Mouse (Mus musculus) neural tube, embryonic 14.5 days (tissue): ENCODE data around the gene Acsl5. TPM values are rescaled to one million over a fixed set of nuclear protein-coding genes. Genes with fewer than 3 reads are reported as not detected.

Experiments used
- ATAC-seq: fragments of 200-750 bp; cut with Nextera tagmentation; 2 replicates; pipeline ENCODE4 v1.8.0; 2017; ENCODE audit warnings: low read depth, mild to moderate bottlenecking, moderate TSS enrichment, moderate library complexity
- H3K27ac ChIP-seq: fragments of 300-500 bp; sonication (generic); 2 replicates; pipeline ENCODE4 v1.5.1; 2014; ENCODE audit warnings: low read depth, mild to moderate bottlenecking, control low read depth, low read length, moderate library complexity, mixed read lengths
- H3K27me3 ChIP-seq: fragments of 300-500 bp; sonication (generic); 2 replicates; pipeline ENCODE4 v1.6.1; 2014; ENCODE audit warnings: low read length; ENCODE audit not compliant: control insufficient read depth, insufficient read depth
- H3K36me3 ChIP-seq: fragments of 300-500 bp; sonication (generic); 2 replicates; pipeline ENCODE4 v1.6.1; 2014; ENCODE audit warnings: low read length, mixed read lengths; ENCODE audit not compliant: control insufficient read depth, insufficient read depth
- H3K4me1 ChIP-seq: fragments of 300-500 bp; sonication (generic); 2 replicates; pipeline ENCODE4 v1.6.1; 2014; ENCODE audit warnings: low read length; ENCODE audit not compliant: control insufficient read depth, insufficient read depth
- H3K4me2 ChIP-seq: fragments of 300-500 bp; sonication (generic); 2 replicates; pipeline ENCODE4 v1.6.1; 2014; ENCODE audit warnings: mild to moderate bottlenecking, low read depth, low read length, control low read depth
- H3K4me3 ChIP-seq: fragments of 300-500 bp; sonication (generic); 2 replicates; pipeline ENCODE4 v1.5.1; 2014; ENCODE audit warnings: low read depth, low read length, control low read depth, mixed read lengths
- H3K9ac ChIP-seq: fragments of 300-500 bp; sonication (generic); replicated peaks from 2 replicates; pipeline ENCODE4 v1.6.1; 2014; ENCODE audit warnings: low read depth, mild to moderate bottlenecking, control low read depth, low read length, mixed read lengths
- H3K9me3 ChIP-seq: fragments of 300-500 bp; sonication (generic); 2 replicates; pipeline ENCODE4 v1.6.1; 2016; ENCODE audit warnings: low read length; ENCODE audit not compliant: control insufficient read depth
- WGBS: fragments of 180-500 bp; shearing (Covaris S2); extraction: QIAGEN DNeasy Blood & Tissue Kit; methylation state at CpG from one replicate; pipeline ENCODE4 v1.1.7; 2014; 5-methylcytosine and 5-hydroxymethylcytosine counted together
- polyA plus RNA-seq: library from polyadenylated mRNA; unstranded; fragments of >200 nt; fragmentation: Nextera tagmentation; extraction: Ambion mirVana; gene quantifications from 2 replicates; pipeline ENCODE4 v1.2.1, GENCODE M21; 2014

Gene Acsl5
- polyA plus RNA-seq, 1 experiment from 2014 or later = 14.6 TPM

- 94% methylated on average over 5 of the region's 5 CpGs for WGBS
- no peak for ATAC-seq
- no peak overlapping the region for H3K4me2 ChIP-seq
- H3K27ac ChIP-seq = no peak overlapping the region
- no peaks in the 10 kb centered on the region for H3K36me3 ChIP-seq
- H3K9ac ChIP-seq = no peak overlapping the region
- H3K4me1 ChIP-seq = 0 out of 2 replicates have a peak, but pooled peaks cover 7% of the 10 kb centered on the region
- H3K9me3 ChIP-seq = no peaks in the 10 kb centered on the region
- no peaks in the 10 kb centered on the region for H3K27me3 ChIP-seq
- no peak overlapping the region for H3K4me3 ChIP-seq
Measured at GRCm38 (mm10) chr19:55250451-55250850, 1.3 kb upstream of the Acsl5 start.

GRCm38 (mm10) chr19:55253239-55253569 is 1.5 kb downstream of the Acsl5 start:
- H3K27me3 ChIP-seq = no peaks in the 10 kb centered on the region
- 0 out of 2 replicates have a peak, but pooled peaks cover 7% of the 10 kb centered on the region for H3K4me1 ChIP-seq
- peak overlapping the region; percentile 51 for H3K4me3 ChIP-seq
- no peaks in the 10 kb centered on the region for H3K36me3 ChIP-seq
- H3K9ac ChIP-seq = peak overlapping the region; percentile 59; the same call in 1 of the 2 replicates
- peak; percentile 31; the same call in 1 of the 2 replicates for ATAC-seq
- peak overlapping the region; percentile 87 for H3K4me2 ChIP-seq
- 4% methylated on average over 9 of the region's 9 CpGs for WGBS
- H3K27ac ChIP-seq = no peak overlapping the region
- no peaks in the 10 kb centered on the region for H3K9me3 ChIP-seq

- Histone ChIP-seq H3K4me3 (peak overlapping the region; percentile 51), H3K4me1 (0 out of 2 replicates have a peak, but pooled peaks cover 7% of the 10 kb centered on the region), H3K36me3 (no peaks in the 10 kb centered on the region), H3K9ac (peak overlapping the region; percentile 59), H3K27me3 (no peaks in the 10 kb centered on the region), H3K9me3 (no peaks in the 10 kb centered on the region), H3K4me2 (peak overlapping the region; percentile 87), H3K27ac (peak overlapping the region; percentile 53)
- whole genome bisulfite sequencing = under 1% methylated on average over 32 of the region's 32 CpGs
- peak; percentile 84 for ATAC-seq
Measured at GRCm38 (mm10) chr19:55253570-55254441, 2.1 kb downstream of the Acsl5 start.

- no peak overlapping the region; the same call in 1 of the 2 replicates for H3K27ac ChIP-seq
- no peaks in the 10 kb centered on the region for H3K9me3 ChIP-seq
- H3K27me3 ChIP-seq = no peaks in the 10 kb centered on the region
- H3K36me3 ChIP-seq = no peaks in the 10 kb centered on the region
- 11% methylated on average over 5 of the region's 5 CpGs for WGBS
- peak overlapping the region; percentile 51 for H3K4me3 ChIP-seq
- ATAC-seq = peak; percentile 33; the same call in 1 of the 2 replicates
- peak overlapping the region; percentile 87 for H3K4me2 ChIP-seq
- 0 out of 2 replicates have a peak, but pooled peaks cover 7% of the 10 kb centered on the region for H3K4me1 ChIP-seq
- peak overlapping the region; percentile 59; the same call in 1 of the 2 replicates for H3K9ac ChIP-seq
Measured at GRCm38 (mm10) chr19:55254513-55255016, 2.8 kb downstream of the Acsl5 start.

GRCm38 (mm10) chr19:55256156-55256555 is 4.4 kb downstream of the Acsl5 start:
- Histone ChIP-seq H3K9me3 (no peaks in the 10 kb centered on the region), H3K27me3 (no peaks in the 10 kb centered on the region), H3K4me3 (no peak overlapping the region), H3K4me2 (no peak overlapping the region), H3K9ac (no peak overlapping the region), H3K36me3 (no peaks in the 10 kb centered on the region), H3K27ac (no peak overlapping the region), H3K4me1 (0 out of 2 replicates have a peak, but pooled peaks cover 7% of the 10 kb centered on the region)
- 89% methylated on average over 9 of the region's 9 CpGs for WGBS
- ATAC-seq = no peak

- H3K9ac ChIP-seq = no peak overlapping the region
- H3K27me3 ChIP-seq = no peaks in the 10 kb centered on the region
- H3K9me3 ChIP-seq = no peaks in the 10 kb centered on the region
- no peak overlapping the region for H3K27ac ChIP-seq
- WGBS = 92% methylated on average over 5 of the region's 5 CpGs
- H3K4me1 ChIP-seq = 0 out of 2 replicates have a peak, but pooled peaks cover 7% of the 10 kb centered on the region
- no peak overlapping the region for H3K4me2 ChIP-seq
- no peak for ATAC-seq
- no peak overlapping the region for H3K4me3 ChIP-seq
- H3K36me3 ChIP-seq = no peaks in the 10 kb centered on the region
Measured at GRCm38 (mm10) chr19:55257656-55258375, 6.1 kb downstream of the Acsl5 start.

- no peaks in the 10 kb centered on the region for H3K36me3 ChIP-seq
- no peaks in the 10 kb centered on the region for H3K27me3 ChIP-seq
- no peak overlapping the region for H3K9ac ChIP-seq
- no peak for ATAC-seq
- no peak overlapping the region for H3K27ac ChIP-seq
- H3K4me2 ChIP-seq = no peak overlapping the region
- H3K4me1 ChIP-seq = 0 out of 2 replicates have a peak, but pooled peaks cover 7% of the 10 kb centered on the region
- WGBS = 92% methylated on average over 5 of the region's 5 CpGs
- H3K9me3 ChIP-seq = no peaks in the 10 kb centered on the region
- no peak overlapping the region for H3K4me3 ChIP-seq
Measured at GRCm38 (mm10) chr19:55258514-55258913, 6.8 kb downstream of the Acsl5 start.

GRCm38 (mm10) chr19:55260389-55261184 is 8.8 kb downstream of the Acsl5 start:
- no peaks in the 10 kb centered on the region for H3K36me3 ChIP-seq
- WGBS = 70% methylated on average over 12 of the region's 12 CpGs
- H3K9ac ChIP-seq = no peak overlapping the region
- H3K9me3 ChIP-seq = no peaks in the 10 kb centered on the region
- H3K27ac ChIP-seq = no peak overlapping the region
- H3K4me1 ChIP-seq = no peaks in the 10 kb centered on the region
- no peak for ATAC-seq
- H3K4me2 ChIP-seq = no peak overlapping the region
- H3K27me3 ChIP-seq = no peaks in the 10 kb centered on the region
- H3K4me3 ChIP-seq = no peak overlapping the region
